20 mouse cellular contexts compared by ENCODE assay signal in the genomic region with DNA sequence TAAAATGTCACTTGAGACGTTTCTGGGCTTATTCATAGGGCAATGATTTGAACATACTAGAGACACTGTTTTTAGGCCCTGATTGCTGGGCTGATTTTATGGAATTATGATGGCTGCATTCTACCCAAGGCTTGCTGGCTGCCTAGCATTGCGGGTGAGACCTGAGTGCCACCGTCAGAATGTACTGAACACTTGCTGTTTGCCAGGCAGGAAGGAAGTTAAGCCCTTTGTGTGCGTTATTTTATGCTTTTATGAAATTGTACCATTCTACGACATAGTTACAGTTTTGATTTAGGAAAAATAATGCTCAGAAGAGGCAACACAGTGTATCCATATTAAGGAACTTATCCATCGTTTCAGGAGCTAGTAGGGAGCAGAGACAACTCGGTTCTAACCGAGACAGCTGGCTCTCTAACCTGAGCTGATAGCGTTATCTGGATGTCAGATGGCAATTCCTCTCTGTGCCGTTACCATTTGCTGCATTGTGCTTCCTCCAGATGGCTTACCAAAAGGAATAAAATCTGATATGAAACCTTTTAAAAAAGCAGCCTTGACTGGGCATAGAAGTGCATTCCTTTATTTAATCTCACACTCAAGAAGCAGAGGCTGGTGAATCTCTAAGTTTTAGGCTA.
DNase-seq lines count a peak whose midpoint lies in the region; ATAC-seq lines count a peak whose summit lies in the region.
"Had no signal": no experiment of that assay in that cellular context is flagged by ENCODE, and none has a peak within 500 bp of the region (broad histone marks: within the 10 kb centered on the region; RNA-seq: fewer than 3 reads in every experiment).

No protein-coding gene starts in this region.

- ATAC-seq in liver, embryonic 12.5 days: peak; percentile 70
- ATAC-seq in activated CD4-positive, CD25-positive, alpha-beta regulatory T cell, adult 4 months: peak; percentile 19
- ATAC-seq in liver, embryonic 15.5 days (ENCODE audit: insufficient read depth): peak; percentile 25; the same call in 1 of the 2 replicates
- ATAC-seq in intestine, embryonic 16.5 days: no peak
- no peak for ATAC-seq in midbrain, embryonic 15.5 days (replicated peaks)
- ATAC-seq: hindbrain, embryonic 16.5 days; lung, postnatal 0 days had no signal

- peaks cover 10% of the 10 kb centered on the region for H3K4me1 ChIP-seq in liver, embryonic 12.5 days
- 0 out of 2 replicates have a peak, but pooled peaks cover 3% of the 10 kb centered on the region for H3K4me1 ChIP-seq in liver, embryonic 15.5 days (replicated peaks)
- no peaks in the 10 kb centered on the region for H3K4me1 ChIP-seq in intestine, embryonic 16.5 days (ENCODE audit: control insufficient read depth, insufficient read depth, low read length)
- H3K4me1 ChIP-seq in midbrain, embryonic 15.5 days: no peaks in the 10 kb centered on the region
- H3K4me1 ChIP-seq: midbrain, embryonic 10.5 days had no signal

- H3K27me3 ChIP-seq in liver, embryonic 12.5 days (replicated peaks): 0 out of 2 replicates have a peak, but pooled peaks cover 7% of the 10 kb centered on the region
- no peaks in the 10 kb centered on the region for H3K27me3 ChIP-seq in liver, embryonic 15.5 days
- H3K27me3 ChIP-seq in intestine, embryonic 16.5 days (replicated peaks; ENCODE audit: control insufficient read depth, insufficient read depth, low read length): no peaks in the 10 kb centered on the region
- peaks cover 3% of the 10 kb centered on the region; the same call in 1 of the 2 replicates for H3K27me3 ChIP-seq in midbrain, embryonic 15.5 days (replicated peaks)
- H3K27me3 ChIP-seq: CH12.LX had no signal

- no peak overlapping the region for H3K4me2 ChIP-seq in liver, embryonic 12.5 days
- H3K4me2 ChIP-seq in liver, embryonic 15.5 days: no peak overlapping the region
- H3K4me2 ChIP-seq in intestine, embryonic 16.5 days (ENCODE audit: low read depth, low read length): no peak overlapping the region
- H3K4me2 ChIP-seq in midbrain, embryonic 15.5 days: no peak overlapping the region
- H3K4me2 ChIP-seq: heart, embryonic 11.5 days had no signal

- no peak overlapping the region for H3K4me3 ChIP-seq in liver, embryonic 12.5 days
- no peak overlapping the region for H3K4me3 ChIP-seq in liver, embryonic 15.5 days (replicated peaks)
- no peak overlapping the region for H3K4me3 ChIP-seq in intestine, embryonic 16.5 days (ENCODE audit: low read length)
- H3K4me3 ChIP-seq in midbrain, embryonic 15.5 days: no peak overlapping the region
- H3K4me3 ChIP-seq: midbrain, embryonic 10.5 days had no signal

- H3K9me3 ChIP-seq in liver, embryonic 12.5 days (replicated peaks): no peaks in the 10 kb centered on the region
- no peaks in the 10 kb centered on the region for H3K9me3 ChIP-seq in liver, embryonic 15.5 days (replicated peaks)
- H3K9me3 ChIP-seq in intestine, embryonic 16.5 days (ENCODE audit: control insufficient read depth, low read length): no peaks in the 10 kb centered on the region
- no peaks in the 10 kb centered on the region for H3K9me3 ChIP-seq in midbrain, embryonic 15.5 days
- H3K9me3 ChIP-seq: midbrain, embryonic 10.5 days had no signal

- no peak overlapping the region for H3K27ac ChIP-seq in liver, embryonic 12.5 days
- H3K27ac ChIP-seq in liver, embryonic 15.5 days (replicated peaks): no peak overlapping the region
- no peak overlapping the region for H3K27ac ChIP-seq in intestine, embryonic 16.5 days (ENCODE audit: low read length)
- no peak overlapping the region for H3K27ac ChIP-seq in midbrain, embryonic 15.5 days
- H3K27ac ChIP-seq: midbrain, embryonic 10.5 days; stomach, postnatal 0 days had no signal

- no peak overlapping the region for H3K9ac ChIP-seq in liver, embryonic 12.5 days
- no peak overlapping the region for H3K9ac ChIP-seq in liver, embryonic 15.5 days
- no peak overlapping the region for H3K9ac ChIP-seq in intestine, embryonic 16.5 days (ENCODE audit: low read depth, low read length)
- no peak overlapping the region for H3K9ac ChIP-seq in midbrain, embryonic 15.5 days

- WGBS in liver, embryonic 12.5 days (ENCODE audit: insufficient replicate concordance): 41% methylated on average over 10 of the region's 10 CpGs
- WGBS in liver, embryonic 15.5 days (ENCODE audit: insufficient replicate concordance): 28% methylated on average over 10 of the region's 10 CpGs
- WGBS in intestine, embryonic 16.5 days: 76% methylated on average over 10 of the region's 10 CpGs
- WGBS in midbrain, embryonic 15.5 days: 78% methylated on average over 10 of the region's 10 CpGs

- no peak for DNase-seq in liver
- DNase-seq in CD4-positive, CD25-positive, alpha-beta regulatory T cell, adult 2 months (ENCODE audit: low read depth, low spot score): peak; percentile 55
- DNase-seq in neural tube, embryonic 10.5 days (ENCODE audit: extremely low spot score, low spot score): no peak
- DNase-seq: cerebellum, adult 18-20 months; embryo, embryonic 11 days; gastrocnemius, postnatal 36 days; kidney, adult 9 months; kidney, postnatal 4 days; spleen, adult 18-20 months had no signal

- no peaks in the 10 kb centered on the region for H3K36me3 ChIP-seq in liver, embryonic 12.5 days
- no peaks in the 10 kb centered on the region for H3K36me3 ChIP-seq in liver, embryonic 15.5 days (replicated peaks)
- H3K36me3 ChIP-seq in intestine, embryonic 16.5 days (ENCODE audit: control insufficient read depth, insufficient read depth, low read length): no peaks in the 10 kb centered on the region
- no peaks in the 10 kb centered on the region for H3K36me3 ChIP-seq in midbrain, embryonic 15.5 days (replicated peaks)
- H3K36me3 ChIP-seq: midbrain, embryonic 10.5 days had no signal

Comparison
In these comparisons a context has a peak if more than half of its experiments do, and no peak if none do; other contexts are left out.
1. ATAC-seq: peak in liver, embryonic 12.5 days (single experiment), activated CD4-positive, CD25-positive, alpha-beta regulatory T cell, adult 4 months (single experiment) and liver, embryonic 15.5 days (single experiment); none in intestine, embryonic 16.5 days (single experiment) and midbrain, embryonic 15.5 days (single experiment).